Mouse (Mus musculus) forebrain, embryonic 13.5 days (tissue): ENCODE measurements at regions not wholly inside any gene's neighbourhood (a gene's known extent, or its start where the extent isn't known, plus 50 kb on each side); places are given as distances from the start of the nearest gene placed in this dataset.
"Not testable (repeated sequence)": the region's sequence is repeated elsewhere in the genome, so short reads cannot be mapped to it uniquely, and the experiment has no call there.

Experiments
- ATAC-seq: fragments of 200-750 bp; cut with Nextera tagmentation; 2 replicates; pipeline ENCODE4 v1.8.0; 2017
- H3K27ac ChIP-seq: fragments of 300-500 bp; sonication (generic); 2 replicates; pipeline ENCODE4 v1.5.1; 2015; ENCODE audit warnings: inconsistent platforms, mild to moderate bottlenecking, moderate library complexity
- H3K27me3 ChIP-seq: fragments of 300-500 bp; sonication (generic); 2 replicates; pipeline ENCODE4 v1.6.1; 2015; ENCODE audit warnings: mild to moderate bottlenecking, inconsistent platforms
- H3K36me3 ChIP-seq: fragments of 300-500 bp; sonication (generic); 2 replicates; pipeline ENCODE4 v1.6.1; 2015; ENCODE audit warnings: mild to moderate bottlenecking, inconsistent platforms; ENCODE audit not compliant: poor library complexity, severe bottlenecking
- H3K4me1 ChIP-seq: fragments of 300-500 bp; sonication (generic); 2 replicates; pipeline ENCODE4 v1.6.1; 2015; ENCODE audit warnings: inconsistent platforms
- H3K4me2 ChIP-seq: fragments of 300-500 bp; sonication (generic); 2 replicates; pipeline ENCODE4 v1.6.1; 2015; ENCODE audit warnings: inconsistent platforms, mild to moderate bottlenecking, moderate library complexity
- H3K4me3 ChIP-seq: fragments of 300-500 bp; sonication (generic); 2 replicates; pipeline ENCODE4 v1.5.1; 2015; ENCODE audit warnings: mild to moderate bottlenecking, inconsistent platforms
- H3K9ac ChIP-seq: fragments of 300-500 bp; sonication (generic); 2 replicates; pipeline ENCODE4 v1.6.1; 2015; ENCODE audit warnings: mild to moderate bottlenecking, inconsistent platforms
- H3K9me3 ChIP-seq: fragments of 300-500 bp; sonication (generic); replicated peaks from 2 replicates; pipeline ENCODE4 v1.6.1; 2016; ENCODE audit warnings: inconsistent platforms
- WGBS: fragments of 180-500 bp; shearing (Covaris S2); methylation state at CpG from one replicate; pipeline ENCODE4 v1.1.7; 2015; 5-methylcytosine and 5-hydroxymethylcytosine counted together

GRCm38 (mm10) chr3:6757562-6757961 is 137.3 kb upstream of the 1700008P02Rik start:
- Histone ChIP-seq H3K4me1 (no peaks in the 10 kb centered on the region), H3K27me3 (no peaks in the 10 kb centered on the region), H3K36me3 (no peaks in the 10 kb centered on the region), H3K9ac (no peak overlapping the region), H3K9me3 (no peaks in the 10 kb centered on the region), H3K4me2 (no peak overlapping the region), H3K4me3 (no peak overlapping the region), H3K27ac (no peak overlapping the region)
- ATAC-seq = no peak

DNA sequence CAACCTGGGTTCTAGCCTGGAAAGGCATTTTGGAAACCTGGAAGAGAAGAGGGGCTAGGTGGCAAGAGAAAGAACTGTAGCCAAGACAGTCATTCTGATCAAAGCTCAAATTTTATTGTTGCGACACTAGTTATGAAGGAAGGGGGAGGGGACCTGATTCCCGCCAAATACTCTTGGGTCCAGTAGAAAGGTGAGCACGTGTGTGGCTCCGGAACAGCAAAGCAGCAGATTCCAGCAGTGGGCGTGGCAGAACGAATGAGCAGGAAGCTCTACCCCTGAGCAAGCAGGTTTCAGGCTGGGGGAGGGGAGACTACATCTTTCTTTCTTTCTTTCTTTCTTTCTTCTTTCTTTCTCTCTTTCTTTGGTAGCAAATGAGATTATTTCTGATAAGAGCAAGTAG is 130.5 kb upstream of the 1700008P02Rik start:
- 84% methylated on average over 6 of the region's 6 CpGs for WGBS
- H3K36me3 ChIP-seq, H3K27ac ChIP-seq, H3K9ac ChIP-seq, H3K9me3 ChIP-seq, ATAC-seq, H3K4me1 ChIP-seq, H3K4me3 ChIP-seq, H3K4me2 ChIP-seq, H3K27me3 ChIP-seq: not testable (repeated sequence)

DNA sequence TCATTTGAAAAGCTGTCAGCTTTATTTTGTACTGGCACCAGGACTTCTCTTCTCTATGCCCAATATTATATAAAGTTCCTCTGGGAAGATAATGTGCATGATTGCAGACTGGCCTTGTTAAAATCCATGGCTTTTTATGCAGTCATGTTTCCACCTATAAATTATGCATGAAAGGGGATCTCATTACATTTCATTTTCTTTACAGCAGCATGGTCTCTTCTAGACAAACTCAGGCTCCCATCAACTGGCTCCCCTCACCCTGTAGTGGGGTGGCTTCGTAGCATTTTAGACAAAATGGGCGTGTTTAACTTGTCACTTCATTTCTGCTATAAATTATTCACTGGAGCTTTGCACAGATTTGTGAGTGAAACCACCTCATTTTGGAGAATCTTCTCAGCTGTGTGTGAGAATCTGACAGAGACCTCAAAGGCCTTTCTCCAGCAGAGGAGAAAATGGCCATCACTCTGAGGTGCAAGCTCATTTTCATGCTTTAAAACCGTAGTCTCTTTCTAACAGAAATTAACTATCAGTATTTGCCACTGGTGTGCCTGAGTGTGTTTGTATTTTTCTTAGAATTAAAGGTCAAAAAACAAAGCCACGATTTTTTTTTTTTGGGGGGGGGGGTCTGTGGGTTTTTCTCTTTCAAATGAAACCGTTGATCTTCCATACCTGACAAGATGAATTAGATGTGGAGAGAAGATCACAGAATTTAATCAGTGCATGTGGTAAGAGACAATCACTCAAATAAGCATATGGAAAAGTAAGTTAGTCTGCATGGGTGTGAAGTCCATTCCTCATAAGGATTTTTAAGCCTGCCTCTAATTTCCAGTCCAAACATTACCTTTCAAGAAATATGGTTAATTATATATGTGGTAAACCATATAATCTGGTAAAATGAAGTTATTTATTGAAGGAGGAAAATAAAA is 111.4 kb upstream of the 1700008P02Rik start:
- H3K9me3 ChIP-seq = no peaks in the 10 kb centered on the region
- no peaks in the 10 kb centered on the region for H3K36me3 ChIP-seq
- 60% methylated on average over 5 of the region's 5 CpGs for WGBS
- ATAC-seq = peak; percentile 88
- no peak overlapping the region for H3K4me3 ChIP-seq
- H3K4me1 ChIP-seq = no peaks in the 10 kb centered on the region
- H3K4me2 ChIP-seq = no peak overlapping the region
- no peak overlapping the region for H3K9ac ChIP-seq
- no peaks in the 10 kb centered on the region for H3K27me3 ChIP-seq
- H3K27ac ChIP-seq = no peak overlapping the region

- no peak overlapping the region for H3K27ac ChIP-seq
- no peaks in the 10 kb centered on the region for H3K4me1 ChIP-seq
- no peak overlapping the region for H3K4me2 ChIP-seq
- no peaks in the 10 kb centered on the region for H3K36me3 ChIP-seq
- ATAC-seq = no peak
- no peaks in the 10 kb centered on the region for H3K27me3 ChIP-seq
- no peak overlapping the region for H3K4me3 ChIP-seq
- H3K9me3 ChIP-seq = no peaks in the 10 kb centered on the region
- H3K9ac ChIP-seq = no peak overlapping the region
Observed at GRCm38 (mm10) chr3:6730066-6730465, 109.8 kb upstream of the 1700008P02Rik start.

GRCm38 (mm10) chr3:6683679-6684078 is 63.4 kb upstream of the 1700008P02Rik start:
- no peak for ATAC-seq
- Histone ChIP-seq H3K36me3 (no peaks in the 10 kb centered on the region), H3K4me2 (no peak overlapping the region), H3K27me3 (no peaks in the 10 kb centered on the region), H3K9ac (no peak overlapping the region), H3K27ac (no peak overlapping the region), H3K9me3 (no peaks in the 10 kb centered on the region), H3K4me1 (no peaks in the 10 kb centered on the region), H3K4me3 (no peak overlapping the region)
- 56% methylated on average over 2 of the region's 2 CpGs for WGBS

DNA sequence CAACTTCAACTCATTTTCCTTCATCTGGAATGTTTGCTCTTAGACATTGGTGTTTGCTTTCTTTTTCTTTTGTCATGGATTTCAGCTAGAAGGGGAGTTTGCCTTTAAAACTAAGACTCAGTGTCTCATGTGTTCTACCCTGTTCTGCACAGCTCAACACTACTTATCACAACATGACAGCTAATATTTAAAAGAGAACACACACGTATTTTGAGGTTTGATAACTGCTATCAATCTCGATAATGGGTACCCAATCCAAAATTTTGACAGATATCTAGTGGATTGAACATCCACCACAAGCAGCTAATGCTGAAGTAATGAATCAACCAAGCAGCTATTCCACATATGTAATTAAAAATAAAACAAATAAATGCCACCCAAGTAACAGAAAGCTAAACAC is 61.2 kb upstream of the 1700008P02Rik start:
- H3K36me3 ChIP-seq = no peaks in the 10 kb centered on the region
- H3K9ac ChIP-seq = no peak overlapping the region
- H3K4me2 ChIP-seq = no peak overlapping the region
- H3K4me3 ChIP-seq = no peak overlapping the region
- no peaks in the 10 kb centered on the region for H3K4me1 ChIP-seq
- no peak overlapping the region for H3K27ac ChIP-seq
- ATAC-seq = no peak
- 83% methylated on average over 2 of the region's 2 CpGs for WGBS
- H3K9me3 ChIP-seq = no peaks in the 10 kb centered on the region
- H3K27me3 ChIP-seq = no peaks in the 10 kb centered on the region

DNA sequence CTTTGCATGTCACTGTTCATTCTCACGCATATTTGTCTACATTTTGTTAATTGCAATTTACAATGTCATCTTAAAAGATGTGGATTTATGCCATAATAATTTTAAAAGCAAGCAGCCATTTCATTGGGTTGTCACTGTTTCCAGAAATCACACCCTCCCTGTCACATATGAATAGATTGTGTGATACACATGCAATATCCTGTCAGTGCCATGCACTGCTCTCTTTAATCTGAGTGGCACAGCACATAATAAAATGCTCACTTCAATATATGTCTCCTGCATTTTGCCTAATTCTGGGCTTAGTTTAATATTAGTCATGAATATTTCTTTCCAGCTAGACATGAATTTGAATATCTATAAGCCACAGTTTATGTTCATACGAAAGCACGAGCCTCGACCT is 56.1 kb upstream of the 1700008P02Rik start:
- Histone ChIP-seq H3K4me1 (no peaks in the 10 kb centered on the region), H3K4me3 (no peak overlapping the region), H3K36me3 (no peaks in the 10 kb centered on the region), H3K27me3 (no peaks in the 10 kb centered on the region), H3K9ac (no peak overlapping the region), H3K9me3 (no peaks in the 10 kb centered on the region), H3K4me2 (no peak overlapping the region), H3K27ac (no peak overlapping the region)
- no peak for ATAC-seq
- WGBS = 88% methylated on average over 4 of the region's 4 CpGs

DNA sequence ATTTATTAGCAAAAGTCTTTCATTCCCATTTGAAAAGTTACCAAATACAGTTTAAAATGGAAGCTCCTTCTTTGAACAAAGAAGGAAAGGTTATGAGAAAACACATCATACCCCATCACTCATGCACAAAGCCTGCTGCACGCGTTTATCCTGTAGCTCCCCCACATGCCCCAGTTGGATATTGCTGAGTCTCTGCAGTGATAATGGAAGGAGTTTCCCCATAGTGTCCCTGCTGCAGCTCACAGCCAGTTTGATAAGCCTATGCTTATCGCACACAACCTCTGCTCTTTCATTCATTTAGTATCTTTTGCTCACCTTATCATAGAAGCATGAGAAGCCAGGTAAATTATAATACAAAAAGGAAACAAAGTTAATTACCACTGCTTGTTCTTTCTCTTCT is 55.1 kb upstream of the 1700008P02Rik start:
- no peaks in the 10 kb centered on the region for H3K27me3 ChIP-seq
- 59% methylated on average over 3 of the region's 3 CpGs for WGBS
- H3K9ac ChIP-seq = no peak overlapping the region
- no peak overlapping the region for H3K4me3 ChIP-seq
- H3K4me1 ChIP-seq = no peaks in the 10 kb centered on the region
- H3K4me2 ChIP-seq = no peak overlapping the region
- H3K9me3 ChIP-seq = no peaks in the 10 kb centered on the region
- 0 out of 2 replicates have a peak, but pooled peaks have one; percentile 59 for ATAC-seq
- no peaks in the 10 kb centered on the region for H3K36me3 ChIP-seq
- no peak overlapping the region for H3K27ac ChIP-seq
